In the genomic region with DNA sequence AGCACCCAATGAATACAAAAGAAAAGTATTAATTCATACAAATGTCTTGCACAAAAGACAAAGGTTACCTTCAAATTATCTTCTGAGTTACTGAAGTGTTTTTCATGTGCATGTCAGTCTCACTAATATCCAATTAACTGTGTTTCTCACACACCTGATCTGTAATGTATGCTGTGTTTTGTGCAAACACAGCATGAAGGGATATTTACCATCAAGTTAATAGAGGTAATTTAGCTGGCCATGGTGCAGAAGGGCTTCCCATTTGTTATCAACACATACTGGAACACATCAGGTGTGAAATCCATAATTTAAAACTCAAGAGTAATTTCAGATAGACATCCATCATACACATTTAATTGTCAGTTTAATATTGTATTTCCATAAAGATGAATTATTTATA, we compare ENCODE assay signal across 22 mouse cellular contexts.
DNase-seq lines count a peak whose midpoint lies in the region; ATAC-seq and TF ChIP-seq lines count a peak whose summit lies in the region.
"Had no signal": no experiment of that assay in that cellular context is flagged by ENCODE, and none has a peak within 500 bp of the region (broad histone marks: within the 10 kb centered on the region; RNA-seq: fewer than 3 reads in every experiment).

No protein-coding gene starts in this region.

- no peaks in the 10 kb centered on the region for H3K4me1 ChIP-seq in forebrain, embryonic 14.5 days (ENCODE audit: control insufficient read depth, insufficient read depth, low read length)
- H3K4me1 ChIP-seq in forebrain, postnatal 0 days (ENCODE audit: insufficient read depth) = no peaks in the 10 kb centered on the region
- no peaks in the 10 kb centered on the region for H3K4me1 ChIP-seq in hindbrain, embryonic 13.5 days (replicated peaks)
- H3K4me1 ChIP-seq in hindbrain, postnatal 0 days (ENCODE audit: insufficient read depth, low read length) = no peaks in the 10 kb centered on the region
- no peaks in the 10 kb centered on the region for H3K4me1 ChIP-seq in hindbrain, embryonic 14.5 days (replicated peaks; ENCODE audit: control insufficient read depth, insufficient read depth, low read length)
- H3K4me1 ChIP-seq: forebrain, embryonic 10.5 days; heart, embryonic 10.5 days; heart, embryonic 13.5 days had no signal

- H3K4me2 ChIP-seq in forebrain, embryonic 14.5 days (ENCODE audit: low read length) = no peak overlapping the region
- no peak overlapping the region for H3K4me2 ChIP-seq in forebrain, postnatal 0 days (ENCODE audit: low read depth)
- no peak overlapping the region for H3K4me2 ChIP-seq in hindbrain, embryonic 13.5 days
- no peak overlapping the region for H3K4me2 ChIP-seq in hindbrain, postnatal 0 days (ENCODE audit: low read depth, low read length)
- H3K4me2 ChIP-seq in hindbrain, embryonic 14.5 days (replicated peaks) = no peak overlapping the region
- H3K4me2 ChIP-seq: heart, embryonic 13.5 days had no signal

- TF ChIP-seq POLR2A in brain, embryonic 14.5 days (IDR thresholded peaks at IDR 0.05; ENCODE audit: borderline replicate concordance, extremely low read depth, insufficient read depth, insufficient read length, poor library complexity, severe bottlenecking) = no peak

- no peak overlapping the region for H3K9ac ChIP-seq in forebrain, embryonic 14.5 days (ENCODE audit: low read length)
- H3K9ac ChIP-seq in forebrain, postnatal 0 days = no peak overlapping the region
- H3K9ac ChIP-seq in hindbrain, embryonic 13.5 days = no peak overlapping the region
- no peak overlapping the region for H3K9ac ChIP-seq in hindbrain, postnatal 0 days (replicated peaks; ENCODE audit: low read length)
- H3K9ac ChIP-seq in hindbrain, embryonic 14.5 days = no peak overlapping the region
- H3K9ac ChIP-seq: heart, embryonic 13.5 days had no signal

- H3K36me3 ChIP-seq in forebrain, embryonic 14.5 days (ENCODE audit: control insufficient read depth, insufficient read depth, low read length) = no peaks in the 10 kb centered on the region
- no peaks in the 10 kb centered on the region for H3K36me3 ChIP-seq in forebrain, postnatal 0 days (ENCODE audit: insufficient read depth)
- H3K36me3 ChIP-seq in hindbrain, embryonic 13.5 days = no peaks in the 10 kb centered on the region
- H3K36me3 ChIP-seq in hindbrain, postnatal 0 days (ENCODE audit: insufficient read depth, low read length) = no peaks in the 10 kb centered on the region
- H3K36me3 ChIP-seq in hindbrain, embryonic 14.5 days (replicated peaks; ENCODE audit: control insufficient read depth, insufficient read depth) = no peaks in the 10 kb centered on the region
- H3K36me3 ChIP-seq: forebrain, embryonic 10.5 days; heart, embryonic 10.5 days; heart, embryonic 13.5 days had no signal

- no peak for TF ChIP-seq CTCF in forebrain, postnatal 0 days (IDR thresholded peaks at IDR 0.05; ENCODE audit: low read depth)
- TF ChIP-seq CTCF in hindbrain, postnatal 0 days (IDR thresholded peaks at IDR 0.05; ENCODE audit: low read depth) = no peak
- no peak for TF ChIP-seq CTCF in brain, embryonic 14.5 days (IDR thresholded peaks at IDR 0.05; ENCODE audit: borderline replicate concordance, extremely low read depth, insufficient read depth, insufficient read length)

- H3K9me3 ChIP-seq in forebrain, embryonic 14.5 days (replicated peaks; ENCODE audit: control insufficient read depth, low read length) = no peaks in the 10 kb centered on the region
- H3K9me3 ChIP-seq in forebrain, postnatal 0 days (ENCODE audit: low read length) = no peaks in the 10 kb centered on the region
- H3K9me3 ChIP-seq in hindbrain, embryonic 13.5 days = no peaks in the 10 kb centered on the region
- no peaks in the 10 kb centered on the region for H3K9me3 ChIP-seq in hindbrain, postnatal 0 days (ENCODE audit: low read length)
- H3K9me3 ChIP-seq in hindbrain, embryonic 14.5 days (ENCODE audit: control insufficient read depth, low read length) = no peaks in the 10 kb centered on the region
- H3K9me3 ChIP-seq: forebrain, embryonic 10.5 days; heart, embryonic 10.5 days; heart, embryonic 13.5 days had no signal

- no peak overlapping the region for H3K4me3 ChIP-seq in forebrain, embryonic 14.5 days (ENCODE audit: low read depth, low read length)
- H3K4me3 ChIP-seq in forebrain, postnatal 0 days (ENCODE audit: low read depth, low read length) = no peak overlapping the region
- no peak overlapping the region for H3K4me3 ChIP-seq in hindbrain, embryonic 13.5 days
- H3K4me3 ChIP-seq in hindbrain, postnatal 0 days (ENCODE audit: low read length) = no peak overlapping the region
- no peak overlapping the region for H3K4me3 ChIP-seq in hindbrain, embryonic 14.5 days (replicated peaks; ENCODE audit: low read length)
- H3K4me3 ChIP-seq: forebrain, embryonic 10.5 days; heart, adult 2 months; heart, embryonic 10.5 days; heart, embryonic 13.5 days had no signal

- H3K27ac ChIP-seq in forebrain, embryonic 14.5 days (ENCODE audit: low read depth, low read length) = no peak overlapping the region
- no peak overlapping the region for H3K27ac ChIP-seq in forebrain, postnatal 0 days (ENCODE audit: low read depth, low read length)
- H3K27ac ChIP-seq in hindbrain, embryonic 13.5 days = no peak overlapping the region
- H3K27ac ChIP-seq in hindbrain, postnatal 0 days = no peak overlapping the region
- no peak overlapping the region for H3K27ac ChIP-seq in hindbrain, embryonic 14.5 days
- H3K27ac ChIP-seq: forebrain, embryonic 10.5 days; heart, adult 2 months; heart, embryonic 10.5 days; heart, embryonic 13.5 days had no signal

- ATAC-seq in forebrain, embryonic 14.5 days = no peak
- ATAC-seq in forebrain, postnatal 0 days = no peak
- peak; percentile 65; the same call in 1 of the 2 replicates for ATAC-seq in hindbrain, embryonic 13.5 days (ENCODE audit: low FRiP score)
- ATAC-seq in hindbrain, postnatal 0 days = no peak
- ATAC-seq in hindbrain, embryonic 14.5 days (ENCODE audit: low FRiP score) = peak; percentile 57; the same call in 1 of the 2 replicates
- ATAC-seq: CD4-positive, CD25-positive, alpha-beta regulatory T cell, adult 4 months; intestine, postnatal 0 days had no signal

- no peaks in the 10 kb centered on the region for H3K27me3 ChIP-seq in forebrain, embryonic 14.5 days (replicated peaks; ENCODE audit: control insufficient read depth, insufficient read depth, low read length)
- no peaks in the 10 kb centered on the region for H3K27me3 ChIP-seq in forebrain, postnatal 0 days (ENCODE audit: insufficient read depth, low read length)
- H3K27me3 ChIP-seq in hindbrain, embryonic 13.5 days = no peaks in the 10 kb centered on the region
- H3K27me3 ChIP-seq in hindbrain, postnatal 0 days (ENCODE audit: insufficient read depth, low read length) = no peaks in the 10 kb centered on the region
- no peaks in the 10 kb centered on the region for H3K27me3 ChIP-seq in hindbrain, embryonic 14.5 days (ENCODE audit: control insufficient read depth, insufficient read depth, low read length)
- H3K27me3 ChIP-seq: heart, embryonic 13.5 days had no signal

- peak; percentile 3 for DNase-seq in forebrain, embryonic 14.5 days (ENCODE audit: low spot score)
- DNase-seq in forebrain, postnatal 0 days = no peak
- DNase-seq in hindbrain, postnatal 0 days (ENCODE audit: low spot score) = no peak
- peak; percentile 15 for DNase-seq in brain, embryonic 14.5 days (ENCODE audit: low read depth)
- DNase-seq in hindbrain, embryonic 14.5 days (ENCODE audit: low spot score) = no peak
- DNase-seq: adrenal gland, adult 2 months; adrenal gland, postnatal 14 days; cerebellum, adult 11-12 months; cerebellum, adult 8-10 months; cerebellum, postnatal 10 days; gastrocnemius, postnatal 10 days; gastrocnemius, postnatal 36 days; heart, adult 2 months; heart, postnatal 14 days; heart, postnatal 4 days; kidney, adult 2 months had no signal

Comparison
In these comparisons a context has a peak if more than half of its experiments do, and no peak if none do; other contexts are left out.
1. ATAC-seq: peak in hindbrain, embryonic 13.5 days (single experiment) and hindbrain, embryonic 14.5 days (single experiment); none in forebrain, embryonic 14.5 days (single experiment), forebrain, postnatal 0 days (single experiment) and hindbrain, postnatal 0 days (single experiment).
2. DNase-seq: peak in forebrain, embryonic 14.5 days (single experiment) and brain, embryonic 14.5 days (single experiment); none in forebrain, postnatal 0 days (single experiment), hindbrain, postnatal 0 days (single experiment) and hindbrain, embryonic 14.5 days (single experiment).